Mouse (Mus musculus): Measurements from ENCODE around the gene Noct. TPM values are rescaled to one million over a fixed set of nuclear protein-coding genes. Genes with fewer than 3 reads are reported as not detected.

Noct gene
- polyA plus RNA-seq, 1 experiment: 33.6 TPM

DNA sequence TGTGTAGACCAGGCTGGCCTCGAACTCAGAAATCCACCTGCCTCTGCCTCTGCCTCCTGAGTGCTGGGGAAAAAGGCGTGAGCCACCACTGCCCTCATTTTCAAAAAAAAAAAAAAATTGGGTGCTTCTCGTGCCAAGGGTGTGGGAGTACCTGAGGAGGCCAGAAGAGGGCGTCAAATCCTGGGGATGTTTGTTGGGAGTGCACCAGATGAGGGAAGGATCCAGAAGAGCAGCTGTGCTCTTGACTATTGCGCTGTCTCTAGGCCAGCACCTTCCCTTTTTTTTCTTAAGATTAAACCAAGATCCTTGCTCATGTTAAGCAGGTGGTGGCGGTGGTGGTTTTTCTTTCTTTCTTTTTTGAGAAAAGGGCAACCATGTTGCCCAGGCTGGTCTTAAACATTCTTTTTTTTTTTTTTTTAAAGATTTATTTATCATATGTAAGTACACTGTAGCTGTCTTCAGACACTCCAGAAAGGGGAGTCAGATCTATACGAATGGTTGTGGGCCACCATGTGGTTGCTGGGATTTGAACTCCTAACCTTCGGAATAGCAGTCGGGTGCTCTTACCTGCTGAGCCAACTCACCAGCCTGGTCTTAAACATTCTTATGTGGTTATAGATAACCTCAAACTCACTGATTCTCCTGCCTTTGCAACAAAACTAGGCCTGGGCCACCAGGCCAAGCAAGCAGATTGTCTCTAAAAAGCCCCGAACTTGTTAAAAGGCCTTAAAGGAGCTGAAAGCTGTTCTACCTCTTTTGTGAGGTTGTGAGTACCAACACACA is 4.0 kb downstream of the Noct start:
- DNase-seq (ENCODE audit: low read depth, low spot score): no peak
- 66% methylated on average over 10 of the region's 10 CpGs for WGBS

DNA sequence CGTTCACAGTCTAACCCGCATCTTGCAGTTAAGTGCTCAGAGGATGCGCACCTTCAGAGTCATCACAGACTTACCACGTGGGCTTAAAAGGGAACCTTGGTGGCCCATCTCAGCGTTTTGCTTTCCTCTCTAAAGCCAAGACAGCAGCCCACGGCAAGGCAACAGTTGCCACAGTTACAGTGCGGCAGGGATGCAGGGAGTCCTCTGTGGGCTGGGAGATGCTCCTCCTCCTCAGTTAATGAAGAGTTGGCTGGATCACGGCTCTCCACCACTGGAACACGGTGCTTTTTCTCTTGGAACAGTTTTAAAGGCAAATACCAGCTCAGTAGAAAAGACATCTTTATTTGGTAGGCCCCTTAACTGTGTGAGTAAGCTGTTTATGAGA is 4.6 kb downstream of the Noct start:
- DNase-seq (ENCODE audit: low read depth, low spot score): no peak
- WGBS: 82% methylated on average over 9 of the region's 9 CpGs

DNA sequence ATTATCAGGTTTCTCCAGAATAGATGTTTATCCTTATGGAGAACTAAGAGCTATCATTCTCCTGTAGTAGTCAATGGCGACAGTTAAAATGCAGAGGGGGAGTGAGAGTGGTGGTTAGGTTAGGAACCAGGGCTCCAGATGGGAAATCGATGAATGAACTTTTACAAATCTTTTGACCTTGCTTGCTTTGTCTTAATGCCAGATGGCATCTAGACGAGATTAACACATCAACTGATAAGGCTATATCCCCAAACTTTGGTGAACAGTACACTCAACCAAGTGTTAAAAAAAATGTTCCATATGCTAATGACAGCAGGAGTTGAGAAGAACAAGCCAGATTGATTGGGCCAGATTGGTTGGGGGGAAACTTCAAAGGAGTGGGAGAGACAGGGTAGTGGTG is 5.0 kb downstream of the Noct start:
- DNase-seq (ENCODE audit: low read depth, low spot score): no peak
- WGBS: 84% methylated on average over 3 of the region's 3 CpGs

DNA sequence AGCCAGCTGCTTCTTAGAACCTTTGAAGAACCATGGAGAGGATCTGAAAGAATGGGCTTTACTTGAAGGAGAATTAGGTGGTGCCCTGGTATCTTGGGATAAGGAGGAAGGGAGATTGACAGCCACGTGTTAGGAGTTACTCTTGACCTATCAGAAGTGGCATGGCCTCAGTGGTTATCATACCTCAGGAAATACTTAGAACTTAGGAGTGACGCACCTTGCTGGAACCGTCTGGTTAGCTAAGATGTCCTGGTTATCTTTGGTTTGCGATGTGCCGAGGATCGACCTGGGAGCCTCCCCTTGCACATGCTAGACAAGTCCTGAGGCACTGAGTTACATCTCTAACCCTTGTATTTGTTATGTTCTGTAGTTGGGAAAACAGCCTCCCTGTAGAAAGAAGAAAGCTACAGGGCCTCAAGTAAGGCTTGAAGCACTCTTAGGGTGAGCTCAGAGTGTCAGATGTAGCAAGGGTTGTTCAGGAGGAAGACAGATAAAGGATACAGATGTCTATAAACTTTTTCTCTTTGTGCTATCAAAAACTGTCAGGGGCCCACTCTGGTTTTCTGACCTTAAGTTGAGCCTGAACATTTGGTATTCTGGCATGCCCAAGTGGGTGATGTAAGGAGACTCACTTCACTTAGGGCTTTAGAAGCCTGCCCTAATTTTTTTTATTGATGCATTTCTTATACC is 6.0 kb downstream of the Noct start:
- DNase-seq (ENCODE audit: low read depth, low spot score): no peak
- WGBS: 86% methylated on average over 6 of the region's 6 CpGs

DNA sequence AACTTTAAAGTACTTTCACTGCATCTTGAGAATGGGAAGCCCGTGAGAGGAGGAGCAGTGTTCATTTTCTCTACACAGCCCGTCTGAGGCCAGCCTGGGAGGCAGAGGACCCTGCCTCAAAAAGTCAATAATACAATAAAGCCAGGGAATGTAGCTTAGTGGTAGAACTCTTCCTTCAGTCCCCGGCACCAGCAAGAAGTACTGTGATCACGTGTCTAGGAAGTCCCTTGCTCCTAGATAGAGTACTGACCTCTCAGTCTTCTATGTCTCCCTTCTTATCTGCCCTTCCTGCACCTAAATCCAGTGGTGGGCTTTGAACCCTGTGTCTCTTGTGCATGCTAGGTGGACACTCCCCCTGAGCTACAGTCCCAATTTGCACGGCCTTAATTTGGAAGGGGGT is 6.6 kb downstream of the Noct start:
- WGBS: 83% methylated on average over 5 of the region's 5 CpGs
- DNase-seq (ENCODE audit: low read depth, low spot score): no peak

DNA sequence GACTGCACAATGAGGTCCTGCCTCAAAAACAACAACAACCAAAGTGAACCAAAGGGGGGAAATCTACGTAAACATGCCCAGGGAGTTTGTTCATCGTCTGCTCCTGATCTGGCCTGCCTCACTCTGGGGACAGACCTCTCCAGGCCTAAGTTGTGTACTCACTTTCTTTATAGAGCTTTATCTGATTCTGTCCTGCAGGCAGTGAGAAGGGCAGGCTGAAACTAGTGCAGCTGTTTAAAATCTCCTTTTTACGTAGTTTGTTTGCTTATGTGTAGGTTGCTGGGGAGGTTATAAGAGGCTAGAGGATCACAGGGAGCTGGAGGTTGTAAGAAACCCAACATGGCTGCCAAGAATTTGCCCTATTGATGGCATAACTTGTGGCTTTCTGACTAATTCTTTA is 7.3 kb downstream of the Noct start:
- 50% methylated on average over 3 of the region's 3 CpGs for WGBS

DNA sequence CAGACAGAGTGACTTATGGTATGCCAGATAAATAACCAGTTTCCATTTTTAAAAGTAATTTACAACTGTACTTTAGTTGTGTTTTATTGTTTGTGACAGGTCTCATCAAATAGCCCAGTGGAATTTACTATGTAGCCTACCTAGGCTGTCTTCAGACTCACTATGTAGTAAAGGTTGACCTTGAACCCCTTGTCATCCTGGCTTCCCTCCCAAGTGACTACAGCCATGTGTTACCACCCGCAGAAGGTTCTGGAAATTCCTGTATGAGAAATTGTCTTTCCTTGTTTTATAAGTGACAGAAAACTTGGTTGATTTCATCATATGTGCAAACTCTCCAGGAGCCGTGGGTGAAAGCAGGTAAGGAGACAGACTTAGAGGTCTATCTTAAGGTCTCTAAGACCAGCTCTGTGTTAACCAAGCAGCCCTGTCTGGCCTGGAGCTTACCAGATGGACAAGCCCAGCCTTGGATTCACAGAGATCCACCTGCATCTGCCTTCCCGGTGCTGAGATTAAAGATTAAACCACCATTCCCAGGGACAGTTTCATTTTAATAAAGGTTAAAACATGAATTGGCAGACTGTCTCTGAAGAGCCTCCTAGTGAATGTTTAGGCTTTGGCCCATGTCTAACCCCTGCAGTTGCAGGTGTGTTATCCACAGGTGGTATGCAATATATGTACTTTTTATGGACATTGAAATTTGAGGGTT is 8.1 kb downstream of the Noct start:
- WGBS: 35% methylated on average over 3 of the region's 3 CpGs
- DNase-seq (ENCODE audit: low read depth, low spot score): peak; percentile 59

More for the DNA sequence above, 7.3 kb downstream of the Noct start:
- DNase-seq (ENCODE audit: low read depth, low spot score): no peak

DNA sequence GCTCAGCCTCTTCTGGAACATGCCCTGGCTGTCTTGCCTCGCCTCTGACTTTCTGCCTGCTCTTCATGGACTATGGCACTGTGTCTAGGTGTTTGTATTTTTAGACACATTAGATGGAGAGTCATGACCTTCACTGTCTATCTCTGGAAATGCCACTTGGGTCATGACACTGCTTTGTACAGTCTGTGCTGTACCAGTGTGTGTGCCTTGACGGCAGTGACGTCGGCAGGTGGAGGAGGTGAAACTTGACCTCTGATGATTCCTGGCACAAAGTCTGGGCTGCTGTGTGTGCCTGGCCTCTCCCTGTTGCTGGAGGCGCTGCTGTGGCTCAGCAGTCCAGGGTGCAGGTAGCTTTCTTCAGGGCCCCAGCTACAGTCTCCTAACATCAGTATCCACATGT is 9.2 kb downstream of the Noct start:
- DNase-seq (ENCODE audit: low read depth, low spot score): peak; percentile 74

DNA sequence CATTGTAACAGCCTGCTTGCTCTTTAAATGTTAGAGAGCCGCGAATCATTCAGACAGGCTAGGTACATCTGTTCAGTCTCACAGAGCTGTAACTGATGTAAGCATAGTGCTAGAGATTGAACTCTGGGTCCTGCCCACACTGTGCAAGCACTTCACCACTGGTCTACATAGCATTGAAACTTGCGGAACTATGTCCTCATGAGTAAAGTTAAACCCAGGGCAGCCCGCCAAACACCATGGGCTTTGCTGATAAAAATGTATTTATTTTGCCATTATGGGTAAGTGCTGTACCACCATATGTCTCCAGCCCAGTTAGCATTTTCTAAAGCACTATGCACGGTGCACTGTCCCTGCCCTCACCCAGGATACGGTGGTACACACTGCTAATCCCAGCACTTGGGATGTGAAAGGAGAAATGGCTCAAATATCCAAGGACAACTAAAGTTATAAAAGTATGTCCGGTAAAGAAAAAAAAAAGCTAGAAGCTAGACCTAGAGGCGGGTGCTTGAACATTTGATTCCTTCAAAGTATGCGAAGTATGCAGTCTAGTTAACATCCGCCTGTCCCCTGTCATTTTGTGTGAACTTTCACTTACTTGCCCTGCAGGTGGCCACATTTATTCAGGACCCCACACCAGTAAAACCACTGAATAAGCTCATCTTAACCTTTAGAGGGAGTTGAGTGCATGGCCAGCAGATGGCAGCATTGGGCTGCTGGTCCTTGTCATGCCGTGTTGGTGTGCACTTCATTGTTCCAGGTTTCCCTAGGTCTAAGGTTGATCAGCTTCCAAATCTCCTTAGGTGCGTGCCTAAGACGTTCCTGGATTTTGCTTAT is 9.9 kb downstream of the Noct start:
- WGBS: 20% methylated on average over 13 of the region's 13 CpGs
- DNase-seq (ENCODE audit: low read depth, low spot score): peak; percentile 59

More for the DNA sequence above, 9.2 kb downstream of the Noct start:
- 26% methylated on average over 5 of the region's 5 CpGs for whole genome bisulfite sequencing

DNA sequence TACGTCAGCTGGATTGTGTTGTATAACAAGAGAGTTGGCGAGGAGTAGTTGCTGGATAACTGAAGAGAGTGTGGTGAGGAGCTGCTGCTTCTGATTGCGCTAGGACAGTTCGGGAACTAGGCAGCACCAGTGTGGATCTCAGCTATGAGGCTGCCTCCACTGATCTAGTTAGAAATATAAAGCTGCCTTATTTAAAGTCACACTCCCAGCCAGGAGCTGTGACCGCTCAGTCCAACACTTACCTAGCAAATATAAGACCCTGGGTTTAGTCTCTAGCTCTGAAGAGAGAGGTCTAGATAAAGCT is 10.5 kb downstream of the Noct start:
- no peak for DNase-seq (ENCODE audit: low read depth, low spot score)
- 52% methylated on average over 5 of the region's 5 CpGs for WGBS

DNA sequence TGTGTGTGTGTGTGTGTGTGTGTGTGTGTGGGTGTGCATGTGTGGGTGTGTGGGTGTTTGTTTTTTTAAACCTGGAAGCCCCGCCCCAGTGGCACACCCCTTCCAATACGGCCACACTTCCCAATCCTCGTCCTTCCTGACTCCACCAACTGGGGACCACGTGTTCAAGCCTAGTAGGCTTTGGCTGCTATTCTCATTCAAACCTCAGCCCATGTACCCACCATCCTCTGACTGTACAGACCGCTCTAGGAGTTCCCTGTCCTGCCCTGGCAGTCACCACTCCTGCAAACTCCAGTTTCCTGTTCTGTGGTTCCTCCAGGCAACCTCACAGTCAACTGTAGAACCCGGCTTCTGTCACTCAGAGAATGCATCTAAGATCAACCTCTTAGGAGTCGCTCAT is 14.3 kb downstream of the Noct start:
- no peak for DNase-seq (ENCODE audit: low read depth, low spot score)
- 57% methylated on average over 7 of the region's 7 CpGs for WGBS

DNA sequence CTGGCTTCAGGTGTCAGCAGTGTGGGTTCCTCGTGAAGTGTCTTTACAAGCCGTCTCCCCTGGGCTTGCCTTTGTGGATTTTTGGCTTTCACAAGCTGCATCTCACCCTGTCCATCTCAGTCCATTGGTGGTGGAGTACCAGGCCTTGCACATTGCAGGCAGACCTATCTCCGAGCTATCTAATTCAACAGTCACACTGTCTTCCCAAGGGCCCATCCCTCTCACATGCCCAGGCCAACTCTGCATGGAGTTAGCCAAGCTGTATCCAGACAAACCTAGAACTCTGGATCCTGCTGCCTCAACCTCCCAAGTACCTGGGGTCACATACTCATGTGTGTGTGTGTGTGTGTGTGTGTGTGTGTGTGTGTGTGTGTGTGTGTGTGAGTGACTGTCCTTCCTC is 15.3 kb downstream of the Noct start:
- no peak for DNase-seq (ENCODE audit: low read depth, low spot score)
- 98% methylated on average over 3 of the region's 3 CpGs for WGBS

DNA sequence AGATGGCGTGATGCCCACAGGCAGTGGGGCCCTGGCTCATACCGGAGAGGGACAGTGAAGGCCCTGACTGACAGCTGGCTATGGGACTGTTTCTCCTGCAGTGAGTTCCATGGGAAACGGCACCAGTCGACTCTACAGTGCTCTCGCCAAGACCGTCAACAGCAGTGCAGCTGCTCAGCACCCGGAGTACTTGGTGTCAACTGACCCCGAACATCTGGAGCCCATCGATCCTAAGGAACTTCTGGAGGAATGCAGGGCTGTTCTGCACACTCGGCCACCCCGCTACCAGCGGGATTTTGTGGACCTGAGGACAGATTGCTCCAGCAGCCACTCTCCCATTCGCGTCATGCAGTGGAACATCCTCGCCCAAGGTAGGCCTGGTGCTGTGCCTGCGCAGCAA is 23.5 kb downstream of the Noct start:
- DNase-seq (ENCODE audit: low read depth, low spot score): no peak

DNA sequence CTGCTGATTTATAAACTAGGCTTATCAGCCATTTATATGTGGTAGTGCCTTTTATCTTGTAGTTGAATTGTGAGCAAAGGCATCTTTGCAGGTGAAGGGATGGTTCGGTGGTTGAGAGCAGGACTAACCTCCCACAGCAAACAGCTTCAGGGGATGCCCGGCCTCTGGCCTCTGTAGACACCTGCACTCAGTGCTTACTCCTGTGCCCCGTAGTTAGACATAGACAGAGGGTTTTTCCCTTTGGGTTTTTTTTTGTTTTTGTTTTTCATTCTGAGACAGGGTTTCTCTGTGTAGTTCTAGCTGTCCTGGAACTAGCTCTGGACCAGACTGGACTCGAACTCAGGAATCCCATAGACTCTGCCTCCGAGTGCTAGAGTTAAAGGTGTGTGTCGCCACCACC is 24.4 kb downstream of the Noct start:
- no peak for DNase-seq (ENCODE audit: low read depth, low spot score)
- WGBS: 89% methylated on average over 6 of the region's 6 CpGs

More for the DNA sequence above, 23.5 kb downstream of the Noct start:
- WGBS: 73% methylated on average over 16 of the region's 16 CpGs

DNA sequence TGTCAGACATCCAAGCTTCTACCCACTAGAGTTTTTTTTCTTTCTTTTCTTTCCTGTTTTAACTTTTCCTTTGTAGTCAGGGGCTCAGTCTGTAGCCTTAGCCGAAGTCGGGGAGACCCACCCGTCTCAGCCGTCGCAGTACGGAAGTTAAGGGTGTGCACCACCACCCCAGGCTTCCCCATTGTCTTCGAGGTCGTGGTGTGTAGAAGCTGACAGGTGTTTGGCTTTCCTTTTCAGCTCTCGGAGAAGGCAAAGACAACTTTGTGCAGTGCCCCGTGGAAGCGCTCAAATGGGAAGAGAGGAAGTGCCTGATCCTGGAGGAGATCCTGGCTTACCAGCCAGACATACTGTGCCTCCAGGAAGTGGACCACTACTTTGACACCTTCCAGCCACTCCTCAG is 25.2 kb downstream of the Noct start:
- no peak for DNase-seq (ENCODE audit: low read depth, low spot score)
- 84% methylated on average over 11 of the region's 11 CpGs for WGBS

DNA sequence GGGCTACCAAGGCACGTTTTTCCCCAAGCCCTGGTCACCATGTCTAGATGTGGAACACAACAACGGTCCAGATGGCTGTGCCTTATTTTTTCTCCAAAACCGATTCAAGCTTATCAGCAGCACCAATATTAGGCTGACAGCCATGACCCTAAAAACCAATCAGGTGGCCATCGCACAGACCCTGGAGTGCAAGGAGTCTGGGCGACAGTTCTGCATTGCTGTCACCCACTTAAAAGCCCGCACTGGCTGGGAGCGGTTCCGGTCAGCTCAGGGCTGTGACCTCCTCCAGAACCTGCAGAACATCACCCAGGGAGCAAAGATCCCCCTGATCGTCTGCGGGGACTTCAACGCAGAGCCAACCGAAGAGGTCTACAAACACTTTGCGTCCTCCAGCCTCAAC is 25.6 kb downstream of the Noct start:
- no peak for DNase-seq (ENCODE audit: low read depth, low spot score)
- 90% methylated on average over 13 of the region's 13 CpGs for WGBS

DNA sequence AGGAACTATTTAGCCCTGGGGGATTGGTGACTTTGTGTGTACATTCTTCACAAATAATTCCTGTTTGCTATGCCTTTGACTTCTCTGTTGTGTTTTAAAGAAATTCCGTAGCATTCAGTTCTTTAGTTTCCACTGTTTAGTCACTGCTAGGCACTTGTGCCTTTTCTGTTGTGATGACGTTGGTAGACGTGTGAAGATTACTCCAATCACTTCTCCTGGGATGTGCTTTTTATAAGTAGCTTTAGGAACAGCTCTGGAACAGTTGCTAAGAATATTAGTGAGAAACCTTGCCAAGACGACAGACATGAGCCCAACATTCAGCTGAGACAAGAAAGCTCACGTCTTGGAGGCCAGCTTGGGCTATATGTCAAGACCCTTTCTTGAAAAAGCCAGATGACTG is 26.8 kb downstream of the Noct start:
- no peak for DNase-seq (ENCODE audit: low read depth, low spot score)
- 76% methylated on average over 5 of the region's 5 CpGs for WGBS

DNA sequence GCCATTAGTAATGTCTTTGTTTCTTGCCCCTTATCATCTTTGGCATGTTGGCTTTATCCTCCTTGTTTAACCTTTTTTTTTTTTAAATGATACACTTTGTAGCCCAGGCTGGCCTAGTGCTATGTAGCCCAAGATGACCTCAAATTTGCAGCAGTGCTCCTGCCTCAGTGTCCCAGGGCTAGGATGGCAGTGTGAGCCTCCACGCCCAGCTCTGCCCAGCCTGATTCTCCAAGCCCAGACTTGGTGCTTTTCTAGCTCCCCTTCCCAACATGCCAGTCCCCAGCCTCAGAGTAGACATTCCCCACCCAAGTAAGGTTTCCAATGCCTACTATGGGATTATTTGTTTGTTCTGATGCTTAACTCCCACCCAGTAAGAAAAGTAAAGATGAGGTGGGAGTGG is 28.0 kb downstream of the Noct start:
- DNase-seq (ENCODE audit: low read depth, low spot score): no peak
- 97% methylated on average over 1 of the region's 1 CpGs for WGBS

DNA sequence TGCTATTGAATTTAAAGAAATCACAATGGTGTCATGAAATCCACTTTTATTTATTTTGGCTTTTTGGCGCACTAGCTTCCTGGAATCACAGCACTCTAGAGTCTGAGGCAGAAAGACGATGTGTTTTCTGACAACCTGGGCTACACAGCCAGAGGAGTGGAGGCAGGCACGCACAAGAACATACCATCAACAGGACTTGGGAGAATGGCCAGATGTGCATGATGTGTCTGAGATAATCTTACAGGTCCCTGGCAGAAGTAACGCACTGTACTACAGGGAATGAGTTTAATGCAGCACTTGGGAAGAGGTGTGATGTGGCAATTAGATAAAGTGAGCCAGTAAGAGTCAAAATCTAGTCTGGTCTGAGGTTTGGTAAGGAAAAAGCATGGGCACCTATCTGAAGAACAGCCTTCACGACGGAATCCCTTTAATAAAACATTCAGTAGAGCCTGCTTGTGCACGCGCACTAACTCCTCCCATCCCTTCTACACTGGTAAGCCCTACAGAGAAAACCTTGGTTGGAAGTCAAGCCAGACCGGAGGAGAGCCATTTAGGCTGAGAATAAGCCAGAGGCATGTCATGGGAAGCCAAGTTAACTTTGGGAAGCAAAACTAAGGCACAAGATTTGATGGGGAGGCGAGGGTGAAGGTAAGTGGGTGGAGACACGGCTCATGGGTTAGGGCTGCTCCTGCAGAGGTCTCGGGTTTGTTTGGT is 28.6 kb downstream of the Noct start:
- no peak for DNase-seq (ENCODE audit: low read depth, low spot score)
- 85% methylated on average over 12 of the region's 12 CpGs for WGBS

All from large intestine, adult 2 months (tissue).